Mouse (Mus musculus) adrenal gland, postnatal 14 days (tissue): ENCODE data around the gene Bid. TPM values are rescaled to one million over a fixed set of nuclear protein-coding genes. Genes with fewer than 3 reads are reported as not detected.
"Not testable (repeated sequence)": the region's sequence is repeated elsewhere in the genome, so short reads cannot be mapped to it uniquely, and the experiment has no call there.

ENCODE experiments used
- DNase-seq: peaks from one replicate; pipeline ENCODE4 v3.0.0; 2021; ENCODE audit warnings: mixed read lengths
- total RNA-seq: library from RNA; stranded (reverse); gene quantifications from 2 replicates; pipeline ENCODE4 v1.2.3, GENCODE M21; 2021

The Bid gene
- total RNA-seq, 1 experiment from 2014 or later = 4.7 TPM

DNA sequence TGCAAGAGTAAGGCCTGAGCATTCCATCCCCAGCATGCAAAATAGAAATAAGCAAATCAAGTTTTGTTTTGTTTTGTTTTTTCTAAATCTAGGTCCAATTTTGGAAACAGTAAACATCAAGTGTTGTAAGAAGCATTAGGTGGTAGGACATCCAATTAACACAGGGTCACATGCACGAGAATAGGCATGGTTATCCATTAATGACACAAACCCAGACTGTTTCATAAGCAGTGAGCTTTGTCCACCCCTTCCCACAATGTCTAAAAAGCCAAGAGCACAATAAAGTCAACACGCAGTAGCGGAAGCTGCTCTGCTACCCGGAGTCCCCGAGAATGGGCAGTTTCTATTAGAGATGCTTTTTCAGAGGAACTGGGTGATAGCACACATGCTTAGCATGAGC lies 11.5 kb downstream of the Bid start:
- no peak for DNase-seq

DNA sequence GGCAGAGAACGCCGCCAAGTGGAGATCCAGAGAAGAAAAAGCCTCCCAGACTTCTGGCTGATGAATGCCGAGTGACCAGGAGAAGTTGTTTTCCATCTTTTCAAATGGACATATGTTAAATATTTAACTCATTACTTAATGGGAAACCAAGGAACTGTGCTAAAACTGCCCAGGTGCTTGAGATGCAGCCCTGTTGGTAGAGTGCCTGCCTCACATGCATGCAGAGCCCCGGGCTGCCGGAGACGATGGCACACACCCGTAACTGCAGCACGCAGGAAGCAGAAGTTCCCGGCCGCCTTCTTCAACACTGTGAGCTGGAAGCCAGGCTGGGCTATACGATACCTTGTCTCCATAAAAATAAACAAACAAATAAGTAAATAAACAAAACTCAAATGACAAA lies 12.7 kb downstream of the Bid start:
- no peak for DNase-seq

DNA sequence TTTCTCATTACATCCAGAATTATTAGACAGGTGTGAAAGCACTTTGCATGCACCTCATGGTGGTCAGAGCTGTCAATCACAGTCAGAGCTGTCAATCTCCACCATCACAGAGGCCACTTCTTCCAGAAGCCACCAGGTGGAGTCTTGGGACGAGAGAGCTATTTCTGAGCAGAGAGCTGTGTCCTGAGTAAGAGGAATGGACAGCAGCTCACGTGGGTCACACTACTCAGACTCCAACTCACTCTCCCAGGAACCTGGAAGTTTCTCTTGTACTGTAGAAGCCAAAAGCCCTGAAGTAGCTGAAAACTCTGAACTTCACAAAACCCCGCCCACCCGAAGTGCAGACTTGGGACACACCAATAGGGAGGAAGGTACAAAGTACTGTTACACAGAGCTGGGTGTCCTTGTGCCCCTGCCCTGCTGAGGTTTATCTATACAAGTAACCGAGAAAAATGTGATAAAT lies 13.2 kb downstream of the Bid start:
- peak; percentile 58 for DNase-seq

DNA sequence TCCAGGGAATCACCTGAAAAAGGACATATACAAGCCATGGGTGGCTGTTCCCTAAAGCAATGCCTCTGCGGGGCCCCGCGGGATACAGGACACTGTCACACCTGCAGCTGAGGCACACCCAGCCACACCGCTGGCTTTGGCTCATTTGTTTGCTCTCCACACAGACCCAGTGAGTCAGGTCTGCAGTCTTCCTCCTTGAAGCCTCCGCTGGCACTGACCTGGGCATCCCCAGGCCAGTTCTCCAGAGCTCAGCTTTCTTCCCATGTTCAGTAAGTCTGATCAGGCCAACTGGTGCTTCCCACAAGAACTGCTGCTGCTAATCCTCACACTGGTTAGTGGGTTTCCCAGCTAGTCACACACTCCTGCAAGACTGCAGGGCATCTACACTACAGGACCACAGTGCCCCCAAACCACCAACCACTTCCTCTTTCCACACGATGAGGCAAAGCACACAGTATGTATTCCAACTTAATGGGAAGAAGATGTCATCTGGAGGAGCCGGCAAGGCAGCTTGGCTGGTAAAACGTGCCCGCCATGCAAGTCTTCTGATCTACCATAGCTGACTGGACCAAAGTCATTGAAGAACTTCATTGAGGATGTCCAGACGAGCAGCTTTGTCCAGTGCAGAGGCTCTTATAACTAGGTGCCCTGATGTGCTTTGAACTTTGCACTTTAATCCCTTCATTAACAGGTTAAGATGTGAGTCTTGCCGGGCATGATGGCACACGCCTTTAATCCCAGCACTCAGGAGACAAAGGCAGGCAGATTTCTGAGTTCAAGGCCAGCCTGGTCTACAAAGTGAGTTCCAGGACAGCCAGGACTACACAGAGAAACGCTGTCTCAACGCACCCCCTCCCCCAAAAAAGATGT lies 14.6 kb downstream of the Bid start:
- no peak for DNase-seq

DNA sequence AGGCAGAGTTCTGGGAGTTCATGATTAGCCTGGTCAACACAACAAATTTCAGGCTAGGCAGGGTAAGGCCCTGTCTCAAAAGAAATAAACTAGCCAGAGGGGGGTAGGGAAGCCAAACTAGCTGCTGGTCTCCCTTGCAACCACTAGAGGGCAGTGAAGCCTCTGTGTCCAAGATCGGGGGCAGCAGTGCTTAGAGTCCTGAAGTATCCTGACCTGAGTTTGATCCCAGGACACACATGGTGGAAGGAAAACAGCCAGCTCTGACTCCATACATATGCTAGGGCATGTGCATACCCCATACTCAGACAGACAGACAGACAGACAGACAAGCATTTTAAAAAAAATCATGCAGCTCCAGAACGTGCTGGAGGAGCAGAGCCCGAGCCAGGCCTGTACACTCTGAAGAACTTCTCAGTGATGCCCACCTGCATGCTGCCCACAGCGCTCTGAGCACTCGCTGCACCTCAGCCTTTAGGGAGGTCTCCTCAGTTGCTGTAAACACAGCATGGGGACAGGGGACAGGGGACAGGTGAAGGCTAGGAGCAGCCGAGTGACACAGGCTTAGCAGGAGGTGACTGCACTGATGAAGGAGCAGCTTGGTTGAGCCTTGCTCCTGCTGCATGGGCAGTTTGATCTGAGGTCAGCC lies 18.3 kb downstream of the Bid start:
- peak; percentile 71 for DNase-seq

DNA sequence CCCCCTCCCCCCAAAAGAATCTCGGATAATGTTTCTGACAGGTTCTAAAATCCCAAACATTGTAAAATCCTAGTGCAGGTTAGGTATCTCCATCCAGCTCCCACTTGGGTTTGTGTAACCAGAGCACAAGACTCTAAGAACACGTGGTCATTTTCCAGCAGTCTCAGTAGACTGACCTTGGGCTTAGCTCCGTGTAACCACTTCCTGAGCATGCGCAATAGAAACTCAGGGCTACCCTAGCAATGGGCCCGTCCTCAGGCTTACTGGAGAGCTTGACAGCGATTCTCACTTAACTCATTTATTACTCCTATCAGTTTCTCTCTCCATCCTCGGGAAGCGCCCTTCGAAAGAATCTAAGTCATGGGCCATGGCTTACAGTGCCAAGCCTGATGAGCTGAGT lies 22.1 kb downstream of the Bid start:
- peak; percentile 55 for DNase-seq

DNA sequence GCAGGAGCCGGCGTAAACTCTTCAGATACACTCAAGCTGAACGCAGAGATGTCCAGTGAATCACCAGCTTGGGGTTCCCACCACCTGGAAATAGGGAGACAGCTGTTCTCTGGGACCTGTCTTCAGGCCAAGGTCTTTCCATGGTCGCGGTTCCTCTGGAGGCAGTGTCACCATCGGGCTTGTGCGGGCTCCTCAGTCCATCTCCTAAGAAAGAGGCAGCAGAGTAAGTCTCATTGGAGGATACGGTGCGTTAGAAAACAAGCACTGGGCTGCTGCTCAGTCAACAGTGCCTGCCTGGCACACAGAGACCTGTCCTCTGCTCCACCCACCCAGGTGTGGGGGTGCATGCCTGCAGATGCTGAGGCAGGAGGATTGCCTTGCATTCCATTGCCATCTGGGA lies 22.6 kb downstream of the Bid start:
- no peak for DNase-seq

DNA sequence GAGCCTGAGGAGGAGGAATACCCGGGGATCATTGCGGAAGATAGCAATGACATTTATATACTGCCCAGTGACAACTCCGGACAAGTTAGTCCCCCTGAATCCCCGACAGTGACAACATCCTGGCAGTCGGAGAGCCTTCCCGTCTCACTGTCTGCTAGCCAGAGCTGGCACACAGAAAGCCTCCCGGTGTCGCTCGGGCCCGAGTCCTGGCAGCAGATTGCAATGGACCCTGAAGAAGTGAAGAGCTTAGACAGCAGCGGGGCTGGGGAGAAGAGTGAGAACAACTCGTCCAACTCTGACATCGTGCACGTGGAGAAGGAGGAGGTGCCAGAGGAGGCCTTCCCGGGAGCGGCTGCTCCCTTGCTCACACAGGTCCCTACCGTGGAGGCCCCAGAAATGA lies 30.0 kb downstream of the Bid start:
- DNase-seq = no peak

DNA sequence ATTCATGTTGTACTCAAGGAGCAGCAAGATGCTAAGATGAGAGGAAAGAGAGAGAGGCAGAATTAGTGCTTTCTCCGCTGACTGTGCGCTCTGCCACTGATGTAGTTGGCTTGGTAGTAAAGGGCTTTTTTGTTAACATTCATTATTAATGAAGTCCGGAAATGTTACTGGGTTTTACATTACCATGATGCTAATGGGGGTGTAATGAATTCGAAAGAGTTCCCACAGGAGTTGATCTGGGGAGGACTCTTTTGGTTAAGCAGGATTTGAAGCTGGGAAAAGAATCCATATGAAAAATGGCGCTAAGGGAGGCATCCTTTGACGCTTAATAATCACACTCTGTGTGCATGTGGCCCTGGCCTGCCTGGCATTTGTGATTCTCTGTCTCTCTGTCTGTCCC lies 32.2 kb downstream of the Bid start:
- no peak for DNase-seq

DNA sequence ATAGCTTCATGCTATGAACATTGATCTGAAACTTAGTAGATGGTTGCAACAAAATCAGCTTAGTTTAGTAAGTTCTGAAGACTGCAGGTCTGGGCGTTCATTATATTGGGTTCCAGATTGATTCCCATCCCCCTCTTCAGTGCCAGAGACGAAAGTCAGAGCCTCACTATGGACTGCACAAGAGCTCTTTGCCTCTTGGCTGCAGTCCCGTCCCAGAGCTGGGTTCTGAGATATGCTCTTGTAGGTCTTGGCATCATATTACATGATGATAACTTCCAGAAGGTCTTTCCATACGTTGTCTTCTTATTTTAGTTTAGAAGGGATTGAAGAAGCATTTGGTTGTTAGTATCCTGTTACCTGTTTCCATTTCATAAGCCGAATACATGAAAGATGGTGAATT lies 37.6 kb downstream of the Bid start:
- DNase-seq = no peak

DNA sequence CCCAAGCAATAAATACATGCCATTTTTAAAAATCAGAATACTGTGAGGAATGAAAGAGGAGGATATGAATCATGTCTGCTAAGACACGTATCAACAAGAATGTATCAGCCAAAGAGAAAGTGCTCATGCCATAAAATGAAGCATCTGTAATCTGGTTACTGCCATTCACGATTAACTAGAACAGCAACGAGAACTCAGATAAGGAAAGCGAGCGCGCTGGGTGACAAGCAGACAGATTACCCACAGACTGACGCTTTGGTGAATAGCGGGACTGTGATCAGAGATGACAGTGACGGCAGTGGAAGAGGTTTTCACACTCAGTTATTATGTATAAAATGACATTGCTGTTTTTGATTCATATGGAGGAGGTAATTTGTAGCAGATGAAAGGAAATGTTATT lies 42.8 kb downstream of the Bid start:
- DNase-seq = no peak

DNA sequence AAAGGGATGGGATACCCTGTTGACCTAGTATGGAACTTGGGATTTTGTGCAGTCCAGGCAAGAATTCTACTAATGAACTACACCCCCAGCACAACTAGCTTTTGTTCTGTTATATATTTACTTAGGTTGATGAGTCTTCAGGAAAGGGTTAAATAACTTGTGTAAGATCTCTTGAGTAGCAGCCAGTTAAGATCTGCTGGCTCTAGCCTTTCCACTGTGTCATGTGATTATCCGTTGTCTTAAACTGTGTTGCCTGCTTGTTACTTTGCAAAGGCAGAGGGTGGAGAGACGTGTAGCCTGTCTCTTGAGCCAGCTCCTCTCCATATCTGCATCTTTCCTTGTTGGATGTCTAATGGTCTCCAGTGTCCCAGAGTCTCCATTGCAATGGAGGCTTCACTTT lies 45.4 kb downstream of the Bid start:
- no peak for DNase-seq

DNA sequence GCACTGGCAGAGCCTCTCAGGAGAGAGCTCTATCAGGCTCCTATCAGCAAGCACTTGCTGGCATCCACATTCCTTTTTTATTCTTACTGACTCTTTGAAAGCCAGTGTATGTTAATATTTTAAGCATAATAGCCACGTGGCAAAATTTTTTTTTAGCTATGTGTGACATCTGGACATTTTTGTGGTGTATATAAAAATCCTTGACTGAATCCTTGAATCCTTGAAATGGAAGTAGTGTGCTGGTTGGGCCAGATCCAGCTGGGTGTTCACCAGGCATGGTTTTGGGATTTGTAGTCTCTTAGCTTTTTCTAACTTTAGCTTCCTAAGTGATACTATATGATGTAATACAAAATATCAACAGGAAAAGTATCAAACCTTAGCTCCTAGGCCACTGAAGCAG lies 47.8 kb downstream of the Bid start:
- DNase-seq = peak; percentile 31

DNA sequence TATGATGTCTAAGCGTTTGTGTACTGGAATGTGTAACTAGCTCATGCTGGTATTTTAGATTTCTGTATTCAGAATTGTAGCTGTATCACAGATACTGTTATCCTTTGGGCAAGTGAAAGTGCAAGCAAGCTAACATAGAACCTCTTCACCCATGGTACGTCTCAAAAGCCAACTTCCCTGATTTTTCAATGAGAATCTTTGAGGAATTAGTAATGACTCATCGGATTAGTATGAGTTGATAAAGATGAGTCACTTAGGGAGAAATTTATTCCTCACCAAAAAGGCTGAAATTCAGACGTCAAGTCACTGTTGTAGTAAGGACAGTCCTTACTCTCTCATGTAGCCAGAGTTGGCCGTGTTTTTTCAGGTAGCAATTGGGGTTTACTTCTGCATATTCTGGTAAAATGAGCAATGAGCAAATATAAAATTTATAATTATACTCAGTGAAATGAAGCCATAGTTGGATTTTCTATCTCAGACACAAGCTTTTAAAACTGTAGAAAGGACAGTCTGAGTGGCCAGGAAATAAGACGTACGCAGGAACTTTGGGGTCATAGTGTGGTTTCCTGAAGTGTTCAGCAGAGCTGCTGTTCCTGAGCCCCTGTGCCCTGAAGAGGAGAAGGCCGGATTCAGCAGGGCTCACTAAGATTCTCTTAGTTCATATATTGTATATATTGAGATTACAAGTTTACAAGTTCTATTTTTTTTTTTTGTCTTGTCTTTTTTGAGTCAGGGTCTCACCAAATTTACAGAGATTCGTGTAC lies 50.4 kb downstream of the Bid start:
- no peak for DNase-seq

DNA sequence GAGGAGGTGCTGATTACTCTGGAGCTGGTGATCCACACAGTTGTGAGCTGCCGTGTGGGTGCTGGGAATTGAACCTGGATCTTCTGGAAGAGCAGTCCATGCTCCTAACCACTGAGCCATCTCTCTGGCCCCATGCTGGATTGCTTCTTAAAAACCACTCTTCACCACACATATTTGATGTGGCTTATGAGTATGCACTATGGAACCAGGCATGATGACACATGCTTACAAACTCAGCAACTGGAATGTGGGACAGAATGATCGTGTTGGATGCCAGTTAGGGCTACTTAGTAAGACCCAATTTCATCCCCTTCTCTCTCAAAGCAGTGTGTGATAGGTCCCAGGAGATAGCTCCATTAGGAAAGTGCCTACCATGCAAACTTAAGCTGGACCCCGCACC lies 56.6 kb downstream of the Bid start:
- no peak for DNase-seq

DNA sequence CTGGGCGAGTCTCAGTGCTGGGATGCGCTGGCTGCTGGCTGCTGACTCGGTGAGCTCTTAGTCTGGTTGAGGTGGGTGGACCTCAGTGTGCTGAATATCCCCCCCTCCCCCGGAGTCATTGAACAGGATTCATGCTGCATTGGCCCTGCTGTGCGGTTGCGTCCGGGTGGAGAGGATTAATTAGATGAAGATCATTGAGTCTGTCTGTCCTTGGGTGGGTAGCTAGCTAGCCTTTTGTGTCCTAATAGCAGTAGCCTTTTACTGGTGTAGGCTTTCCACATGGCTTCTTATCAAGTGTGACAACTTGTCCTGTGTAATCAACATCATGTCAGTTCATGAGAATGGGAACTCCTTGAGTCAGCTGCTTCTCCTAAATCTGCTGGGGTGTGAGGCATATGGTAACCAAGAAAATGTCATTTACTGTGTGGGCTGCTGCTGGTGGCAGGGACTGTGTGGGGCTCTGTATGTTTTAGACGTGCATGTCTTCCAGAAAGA lies 58.4 kb downstream of the Bid start:
- DNase-seq = no peak

DNA sequence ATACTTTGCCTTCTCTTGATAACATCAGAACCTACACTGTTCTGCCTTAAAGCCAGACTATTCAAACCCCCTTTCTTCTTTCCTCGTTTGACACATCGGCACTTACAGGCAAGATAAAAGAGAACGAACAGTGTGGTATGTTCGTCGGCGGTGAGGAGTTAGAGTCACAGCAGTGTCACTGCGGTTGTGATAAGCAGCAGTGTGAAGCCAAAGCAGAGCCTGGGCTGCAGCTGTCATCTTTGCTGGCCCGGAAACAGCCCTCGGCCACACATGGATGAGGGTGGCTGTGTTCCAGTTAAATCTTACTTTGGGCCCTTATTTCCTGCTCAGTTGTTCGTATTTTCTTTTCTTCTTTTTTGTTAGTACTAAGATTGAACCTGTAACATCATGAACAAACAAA lies 62.2 kb downstream of the Bid start:
- no peak for DNase-seq

DNA sequence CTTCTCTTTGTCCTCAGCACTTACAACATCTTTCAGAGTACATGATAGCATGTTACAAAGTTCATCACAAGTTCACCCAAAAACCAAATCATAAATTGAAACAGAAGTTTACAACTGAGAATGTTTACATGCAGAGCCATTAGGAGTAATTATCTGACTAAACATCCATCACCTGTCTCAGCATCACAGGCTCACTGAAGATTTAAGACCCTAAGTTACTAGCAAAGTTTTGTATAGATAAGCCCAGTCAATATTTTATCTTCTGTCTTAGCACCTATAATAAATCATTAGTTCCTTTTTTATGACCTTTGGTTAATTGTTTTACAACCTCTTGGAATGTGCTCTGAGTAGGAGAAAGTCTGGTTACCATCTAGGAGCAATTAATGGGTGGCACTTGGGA lies 65.9 kb downstream of the Bid start:
- DNase-seq = not testable (repeated sequence)

Other genes starting within 250 kb of the Bid start
- 0.22 and 0.49 TPM in 2 replicates for gene Slc25a18, start 143.3 kb downstream of the Bid start, total RNA-seq
- 267 and 275 TPM in 2 replicates for gene Atp6v1e1, start 94.1 kb downstream of the Bid start, total RNA-seq
- gene Bcl2l13, start 80.6 kb downstream of the Bid start, total RNA-seq = 77.2 and 88.2 TPM in 2 replicates
- 56.9 and 59.6 TPM in 2 replicates for gene Mical3, start 214.1 kb upstream of the Bid start, total RNA-seq